Mouse (Mus musculus): ENCODE data around the gene Sgk1.
A peak's percentile ranks its signal among the peaks of the same experiment; 100 is the strongest.

Gene Sgk1

GRCm38 (mm10) chr10:21918016-21918749, 36.2 kb downstream of the Sgk1 start:
- DNase-seq (ENCODE audit: low read depth, low spot score): no peak

- DNase-seq (ENCODE audit: low read depth, low spot score): no peak
Measured at GRCm38 (mm10) chr10:21918750-21919145, 36.8 kb downstream of the Sgk1 start.

- no peak for DNase-seq (ENCODE audit: low read depth, low spot score)
Measured at GRCm38 (mm10) chr10:21920611-21921010, 38.6 kb downstream of the Sgk1 start.

GRCm38 (mm10) chr10:21922716-21923350, 40.8 kb downstream of the Sgk1 start:
- no peak for DNase-seq (ENCODE audit: low read depth, low spot score)

- DNase-seq (ENCODE audit: low read depth, low spot score): peak; percentile 61
Measured at GRCm38 (mm10) chr10:21923495-21923952, 41.5 kb downstream of the Sgk1 start.

- no peak for DNase-seq (ENCODE audit: low read depth, low spot score)
Measured at GRCm38 (mm10) chr10:21924051-21924720, 42.2 kb downstream of the Sgk1 start.

- DNase-seq (ENCODE audit: low read depth, low spot score): no peak
Measured at GRCm38 (mm10) chr10:21926941-21927340, 45.0 kb downstream of the Sgk1 start.

- DNase-seq (ENCODE audit: low read depth, low spot score): no peak
Measured at GRCm38 (mm10) chr10:21930781-21931380, 48.9 kb downstream of the Sgk1 start.

GRCm38 (mm10) chr10:21932791-21933190, 50.8 kb downstream of the Sgk1 start:
- no peak for DNase-seq (ENCODE audit: low read depth, low spot score)

- DNase-seq (ENCODE audit: low read depth, low spot score): no peak
Measured at GRCm38 (mm10) chr10:21934826-21935225, 52.8 kb downstream of the Sgk1 start.

- no peak for DNase-seq (ENCODE audit: low read depth, low spot score)
Measured at GRCm38 (mm10) chr10:21936513-21937221, 54.7 kb downstream of the Sgk1 start.

- DNase-seq (ENCODE audit: low read depth, low spot score): peak; percentile 83
Measured at GRCm38 (mm10) chr10:21937222-21937605, 55.2 kb downstream of the Sgk1 start.

- DNase-seq (ENCODE audit: low read depth, low spot score): no peak
Measured at GRCm38 (mm10) chr10:21938166-21938565, 56.2 kb downstream of the Sgk1 start.

GRCm38 (mm10) chr10:21941235-21941634, 59.3 kb downstream of the Sgk1 start:
- DNase-seq (ENCODE audit: low read depth, low spot score): no peak

- DNase-seq (ENCODE audit: low read depth, low spot score): no peak
Measured at GRCm38 (mm10) chr10:21943145-21943700, 61.2 kb downstream of the Sgk1 start.

GRCm38 (mm10) chr10:21945195-21945594, 63.2 kb downstream of the Sgk1 start:
- DNase-seq (ENCODE audit: low read depth, low spot score): no peak

- no peak for DNase-seq (ENCODE audit: low read depth, low spot score)
Measured at GRCm38 (mm10) chr10:21946751-21947351, 64.9 kb downstream of the Sgk1 start.

- DNase-seq (ENCODE audit: low read depth, low spot score): no peak
Measured at GRCm38 (mm10) chr10:21952520-21952919, 70.5 kb downstream of the Sgk1 start.

- no peak for DNase-seq (ENCODE audit: low read depth, low spot score)
Measured at GRCm38 (mm10) chr10:21961111-21961510, 79.1 kb downstream of the Sgk1 start.

- no peak for DNase-seq (ENCODE audit: low read depth, low spot score)
Measured at GRCm38 (mm10) chr10:21963005-21963404, 81.0 kb downstream of the Sgk1 start.

- DNase-seq (ENCODE audit: low read depth, low spot score): no peak
Measured at GRCm38 (mm10) chr10:21973676-21974075, 91.7 kb downstream of the Sgk1 start.

All from mesoderm, embryonic 11.5 days (tissue).